Mouse (Mus musculus): ENCODE results near the gene Slco1a5.
A peak's percentile ranks its signal among the peaks of the same experiment; 100 is the strongest.

DNA sequence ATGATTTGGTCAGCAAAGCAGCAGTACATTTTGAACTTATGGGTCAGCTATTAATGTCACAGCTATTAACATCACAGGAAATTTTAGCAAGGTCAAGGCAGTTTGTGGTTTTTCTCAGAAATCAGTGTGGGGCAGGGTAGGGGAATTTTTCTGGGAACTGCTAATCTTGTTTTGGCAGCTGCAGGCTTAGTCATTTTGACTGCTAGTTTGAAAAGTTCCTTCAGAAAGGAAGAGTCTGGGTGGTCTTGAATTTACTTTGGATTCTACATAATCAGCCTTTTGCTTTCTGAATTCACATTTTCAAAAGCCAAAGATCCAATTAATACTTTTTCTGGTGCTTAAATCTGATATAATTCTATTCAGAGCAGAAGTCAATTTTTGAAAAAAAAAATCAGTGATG lies 113.0 kb downstream of the Slco1a5 start:
- no peak for TF ChIP-seq POLR2A (IDR thresholded peaks at IDR 0.05; ENCODE audit: control insufficient read depth in 1 of 2, insufficient read depth in 1 of 2, low read depth in 1 of 2, low read length in 2 of 2, poor library complexity in 1 of 2)
- TF ChIP-seq MAX (IDR thresholded peaks at IDR 0.05; ENCODE audit: low read length) = no peak
- no peak for TF ChIP-seq POLR2AphosphoS2 (IDR thresholded peaks at IDR 0.05; ENCODE audit: low read length)
- TF ChIP-seq CTCF (IDR thresholded peaks at IDR 0.05 in 2 of 3, conservative IDR thresholded peaks at IDR 0.05 in 1 of 3; ENCODE audit: control insufficient read depth in 1 of 3, insufficient read depth in 1 of 3, low read depth in 2 of 3, low read length in 3 of 3, poor library complexity in 1 of 3, severe bottlenecking in 1 of 3) = no peak
- no peak for TF ChIP-seq USF1 (IDR thresholded peaks at IDR 0.05; ENCODE audit: low read depth, low read length)
- no peak for TF ChIP-seq ZC3H11A (IDR thresholded peaks at IDR 0.05; ENCODE audit: low read depth, low read length)
- TF ChIP-seq ETS1 (IDR thresholded peaks at IDR 0.05; ENCODE audit: low read depth, low read length) = no peak
- TF ChIP-seq GATA1 (IDR thresholded peaks at IDR 0.05; ENCODE audit: low read depth, low read length) = no peak
- TF ChIP-seq EP300 (IDR thresholded peaks at IDR 0.05; ENCODE audit: low read depth in 1 of 2, low read length in 2 of 2) = peak in 1 of 2 experiments; percentile 33; a peak in 1 of 4 replicates
- peak; percentile 47 for TF ChIP-seq TAL1 (IDR thresholded peaks at IDR 0.05; ENCODE audit: low read length)
- no peak for TF ChIP-seq ZNF384 (IDR thresholded peaks at IDR 0.05; ENCODE audit: low read depth, low read length)
- no peak for TF ChIP-seq RCOR1 (IDR thresholded peaks at IDR 0.05; ENCODE audit: low read depth, low read length)
